Mouse (Mus musculus) myocyte (in vitro differentiated cells): ENCODE data around the gene Gpr12.
"Not testable (repeated sequence)": the region's sequence is repeated elsewhere in the genome, so short reads cannot be mapped to it uniquely, and the experiment has no call there.

Experiments used
- MAX ChIP-seq: IDR thresholded peaks from one replicate; pipeline ENCODE4 v1.6.1; 2011; ENCODE audit warnings: low read depth, mild to moderate bottlenecking, control low read depth
- POLR2A ChIP-seq: IDR thresholded peaks from one replicate; pipeline ENCODE4 v1.6.1; 2011; ENCODE audit warnings: low read depth, mild to moderate bottlenecking, control low read depth, moderate library complexity; ENCODE audit not compliant: insufficient read length

DNA sequence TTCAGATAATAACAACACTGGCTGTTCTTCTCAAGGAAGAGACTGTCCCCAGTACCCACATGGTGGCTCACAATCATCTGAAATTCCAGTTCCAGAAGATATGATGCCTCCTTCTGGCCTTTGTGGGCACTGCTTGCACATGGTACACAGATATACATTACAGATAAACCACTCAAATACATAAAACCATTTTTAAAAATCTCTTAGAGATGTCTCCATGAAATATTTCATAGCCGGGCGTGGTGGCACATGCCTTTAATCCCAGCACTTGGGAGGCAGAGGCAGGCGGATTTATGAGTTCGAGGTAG is 12.3 kb downstream of the Gpr12 start:
- TF ChIP-seq MAX, POLR2A: not testable (repeated sequence)
